Mouse (Mus musculus) MEL (cell line): Measurements from ENCODE around the gene Bicral.

Experiments used
- CHD1 ChIP-seq: IDR thresholded peaks from 2 replicates; pipeline ENCODE4 v1.6.1; 2012; ENCODE audit warnings: low read depth, mild to moderate bottlenecking, inconsistent platforms, low read length, improper control_type of control experiment
- CTCF ChIP-seq, 3 experiments: IDR thresholded peaks in 2 of 3; conservative IDR thresholded peaks in 1 of 3; 2 replicates each; pipeline ENCODE4 v1.5.1; 2011 to 2012; ENCODE audit warnings: low read length in 3 of 3, low read depth in 2 of 3, mild to moderate bottlenecking in 2 of 3, improper control_type of control experiment in 1 of 3, inconsistent platforms in 1 of 3, mixed read lengths in 1 of 3, moderate library complexity in 1 of 3; ENCODE audit not compliant: control insufficient read depth in 1 of 3, insufficient read depth in 1 of 3, poor library complexity in 1 of 3, severe bottlenecking in 1 of 3
- POLR2A ChIP-seq, 2 experiments: IDR thresholded peaks; 2 replicates each; pipeline ENCODE4 v1.6.1; 2011 to 2012; ENCODE audit warnings: low read length in 2 of 2, mild to moderate bottlenecking in 2 of 2, control low read depth in 1 of 2, improper control_type of control experiment in 1 of 2, low read depth in 1 of 2, moderate library complexity in 1 of 2; ENCODE audit not compliant: control insufficient read depth in 1 of 2, insufficient read depth in 1 of 2, poor library complexity in 1 of 2
- TAL1 ChIP-seq: IDR thresholded peaks from 2 replicates; pipeline ENCODE4 v1.6.1; 2012; ENCODE audit warnings: mild to moderate bottlenecking, inconsistent platforms, low read length, moderate library complexity, mixed read lengths
- ZNF384 ChIP-seq: IDR thresholded peaks from 2 replicates; pipeline ENCODE4 v1.6.1; 2012; ENCODE audit warnings: low read depth, mild to moderate bottlenecking, inconsistent platforms, low read length, improper control_type of control experiment

DNA sequence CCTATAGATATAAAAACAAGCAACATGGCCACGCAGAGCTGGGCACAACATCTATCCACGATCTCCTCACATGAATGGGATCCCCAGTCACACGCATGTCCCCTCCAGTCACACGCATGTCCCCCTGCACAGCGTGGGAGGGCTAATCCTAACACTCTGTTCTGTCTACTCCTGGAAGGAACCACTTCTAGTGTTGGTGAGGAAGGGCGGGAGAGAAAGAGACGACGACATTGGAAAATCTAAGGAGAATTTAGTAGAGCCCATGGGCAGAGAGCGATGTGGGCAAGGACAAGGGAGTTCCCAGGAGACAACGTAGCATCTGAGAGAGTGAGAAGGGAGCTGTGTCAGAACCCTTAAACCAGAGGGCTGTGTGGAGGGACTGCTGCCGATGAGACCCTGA lies 87.7 kb downstream of the Bicral start:
- TF ChIP-seq CTCF (IDR thresholded peaks at IDR 0.05 in 2 of 3, conservative IDR thresholded peaks at IDR 0.05 in 1 of 3; ENCODE audit: control insufficient read depth in 1 of 3, insufficient read depth in 1 of 3, low read depth in 2 of 3, low read length in 3 of 3, poor library complexity in 1 of 3, severe bottlenecking in 1 of 3) (no peak), CHD1 (no peak), POLR2A (IDR thresholded peaks at IDR 0.05; ENCODE audit: control insufficient read depth in 1 of 2, insufficient read depth in 1 of 2, low read depth in 1 of 2, low read length in 2 of 2, poor library complexity in 1 of 2) (no peak), TAL1 (no peak), ZNF384 (no peak)
